Mouse (Mus musculus): ENCODE measurements around the gene Cd300lg.

DNA sequence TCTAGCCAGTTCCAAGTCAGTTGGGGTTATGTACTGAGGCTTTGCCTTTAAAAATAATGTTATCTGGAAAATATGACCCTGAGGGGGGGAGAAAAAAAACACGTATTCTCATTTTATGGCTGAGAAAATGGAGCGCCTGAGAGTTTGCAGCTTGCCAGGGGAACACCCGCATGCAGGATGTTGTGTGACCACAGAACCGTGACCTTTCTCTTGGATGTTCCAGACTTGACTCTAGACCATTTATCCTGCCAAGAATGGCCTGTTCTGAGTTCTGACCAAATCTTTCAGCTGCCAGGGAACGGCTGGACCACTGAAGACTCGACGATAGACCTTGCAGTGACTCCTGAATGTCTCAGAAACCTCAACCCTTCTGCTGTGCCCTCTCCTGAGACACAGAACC is 11.9 kb downstream of the Cd300lg start:
- TF ChIP-seq ZNF384 (IDR thresholded peaks at IDR 0.05; ENCODE audit: low read depth, low read length) (no peak), ZC3H11A (IDR thresholded peaks at IDR 0.05; ENCODE audit: borderline replicate concordance, low read depth, low read length) (no peak), CHD2 (IDR thresholded peaks at IDR 0.05; ENCODE audit: low read depth, low read length) (no peak)
